Mouse (Mus musculus) neural tube, embryonic 13.5 days (tissue): ENCODE measurements around the gene Rspo1. TPM values are rescaled to one million over a fixed set of nuclear protein-coding genes. Genes with fewer than 3 reads are reported as not detected.

Source experiments
- ATAC-seq: fragments of 200-750 bp; cut with Nextera tagmentation; 2 replicates; pipeline ENCODE4 v1.8.0; 2017; ENCODE audit warnings: low read depth, mild to moderate bottlenecking, moderate TSS enrichment, moderate library complexity
- H3K27ac ChIP-seq: fragments of 300-500 bp; sonication (generic); replicated peaks from 2 replicates; pipeline ENCODE4 v1.5.1; 2015; ENCODE audit warnings: moderate library complexity, mild to moderate bottlenecking, inconsistent platforms
- H3K27me3 ChIP-seq: fragments of 300-500 bp; sonication (generic); 2 replicates; pipeline ENCODE4 v1.6.1; 2015; ENCODE audit warnings: mild to moderate bottlenecking, inconsistent platforms
- H3K36me3 ChIP-seq: fragments of 300-500 bp; sonication (generic); 2 replicates; pipeline ENCODE4 v1.6.1; 2015; ENCODE audit warnings: mild to moderate bottlenecking, inconsistent platforms
- H3K4me1 ChIP-seq: fragments of 300-500 bp; sonication (generic); replicated peaks from 2 replicates; pipeline ENCODE4 v1.6.1; 2015; ENCODE audit warnings: inconsistent platforms
- H3K4me2 ChIP-seq: fragments of 300-500 bp; sonication (generic); 2 replicates; pipeline ENCODE4 v1.6.1; 2015; ENCODE audit warnings: inconsistent platforms, mild to moderate bottlenecking, moderate library complexity
- H3K4me3 ChIP-seq: fragments of 300-500 bp; sonication (generic); 2 replicates; pipeline ENCODE4 v1.5.1; 2015; ENCODE audit warnings: mild to moderate bottlenecking, inconsistent platforms
- H3K9ac ChIP-seq: fragments of 300-500 bp; sonication (generic); 2 replicates; pipeline ENCODE4 v1.6.1; 2015; ENCODE audit warnings: moderate library complexity, mild to moderate bottlenecking, inconsistent platforms
- H3K9me3 ChIP-seq: fragments of 300-500 bp; sonication (generic); 2 replicates; pipeline ENCODE4 v1.6.1; 2016; ENCODE audit warnings: inconsistent platforms
- WGBS: fragments of 180-500 bp; shearing (Covaris S2); methylation state at CpG from one replicate; pipeline ENCODE4 v1.1.7; 2015; 5-methylcytosine and 5-hydroxymethylcytosine counted together
- polyA plus RNA-seq: library from polyadenylated mRNA; unstranded; fragments of >200 nt; fragmentation: Nextera tagmentation; extraction: Ambion mirVana; gene quantifications from 2 replicates; pipeline ENCODE4 v1.2.1, GENCODE M21; 2015

Gene Rspo1
- polyA plus RNA-seq, 1 experiment from 2014 or later: 1.5 TPM

DNA sequence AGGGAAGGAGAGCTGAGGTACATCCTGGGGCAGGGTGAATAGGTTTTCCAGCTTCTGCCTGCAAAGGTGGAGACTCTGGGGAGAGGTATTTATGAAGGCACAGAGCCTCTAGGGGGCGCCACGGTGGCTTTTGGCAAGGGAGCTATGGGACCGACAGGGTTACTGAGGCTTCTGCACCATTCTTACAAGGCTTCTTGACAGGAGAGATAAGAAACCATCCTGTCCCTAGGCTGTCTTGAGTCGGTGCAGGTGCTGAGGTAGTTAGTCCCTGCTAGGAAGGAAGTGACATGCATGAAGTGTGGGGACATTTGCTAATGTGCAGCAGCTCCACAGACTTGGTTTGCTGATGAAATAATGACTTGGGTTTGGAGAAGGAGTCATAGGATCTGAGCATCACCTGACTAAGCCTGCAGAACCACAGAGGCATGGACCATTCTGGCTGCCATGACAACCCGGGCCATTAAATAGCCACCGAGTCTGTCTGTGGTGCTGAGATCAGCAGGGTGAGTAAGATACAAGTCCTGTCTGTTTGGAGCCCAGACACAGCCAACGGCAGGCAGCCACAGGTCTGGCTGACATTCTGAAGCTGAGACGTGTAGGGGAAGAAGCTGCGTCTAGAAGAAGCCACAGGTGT is 2.2 kb upstream of the Rspo1 start:
- no peak overlapping the region for H3K27ac ChIP-seq
- peaks cover 38% of the 10 kb centered on the region for H3K4me1 ChIP-seq
- H3K27me3 ChIP-seq: peaks cover 85% of the 10 kb centered on the region
- H3K9ac ChIP-seq: no peak overlapping the region
- H3K4me2 ChIP-seq: no peak overlapping the region
- no peak overlapping the region for H3K4me3 ChIP-seq
- H3K36me3 ChIP-seq: no peaks in the 10 kb centered on the region
- WGBS: 18% methylated on average over 9 of the region's 9 CpGs
- ATAC-seq: no peak
- no peaks in the 10 kb centered on the region for H3K9me3 ChIP-seq

DNA sequence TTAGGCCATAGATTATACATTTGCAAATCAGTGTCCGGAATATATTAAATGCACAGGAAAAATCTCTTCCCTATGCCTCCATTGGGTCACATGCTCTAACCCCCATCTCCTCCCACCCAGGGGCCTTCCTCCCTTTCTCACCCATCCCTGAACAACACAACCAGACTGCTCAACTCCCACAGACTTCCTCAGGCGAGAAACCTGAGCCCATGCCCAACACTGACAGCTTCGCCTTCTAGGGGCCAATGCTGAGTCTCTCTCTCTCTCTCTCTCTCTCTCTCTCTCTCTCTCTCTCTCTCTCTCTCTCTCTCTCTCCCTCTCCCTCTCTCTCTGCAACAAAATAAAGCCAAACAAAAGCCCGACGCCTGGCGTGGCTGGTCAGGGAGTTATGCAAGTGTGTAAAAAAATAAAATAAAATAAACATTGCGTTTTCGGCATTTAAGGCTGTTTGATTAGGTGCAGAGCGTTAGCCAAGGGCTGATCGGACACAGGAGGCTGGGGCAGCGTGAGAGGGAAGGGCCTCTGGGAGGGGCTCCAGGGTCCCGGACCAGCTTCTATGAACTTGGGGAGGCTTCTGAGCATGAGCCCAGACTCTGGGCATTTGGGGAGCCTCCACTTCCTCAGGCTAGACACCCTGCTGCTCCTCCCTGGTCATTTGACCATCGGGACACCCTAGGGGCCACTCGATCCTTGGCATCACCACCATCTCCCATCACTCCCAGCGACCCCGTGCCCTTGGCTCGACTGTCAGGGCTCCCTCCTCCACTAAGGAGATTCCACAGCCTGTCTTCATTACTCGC is 1.2 kb upstream of the Rspo1 start:
- H3K27me3 ChIP-seq: peaks cover 89% of the 10 kb centered on the region
- H3K4me1 ChIP-seq: peaks cover 37% of the 10 kb centered on the region
- ATAC-seq: no peak
- no peaks in the 10 kb centered on the region for H3K9me3 ChIP-seq
- H3K9ac ChIP-seq: no peak overlapping the region
- no peak overlapping the region for H3K4me2 ChIP-seq
- H3K27ac ChIP-seq: no peak overlapping the region
- H3K36me3 ChIP-seq: no peaks in the 10 kb centered on the region
- WGBS: 10% methylated on average over 18 of the region's 18 CpGs
- H3K4me3 ChIP-seq: no peak overlapping the region

DNA sequence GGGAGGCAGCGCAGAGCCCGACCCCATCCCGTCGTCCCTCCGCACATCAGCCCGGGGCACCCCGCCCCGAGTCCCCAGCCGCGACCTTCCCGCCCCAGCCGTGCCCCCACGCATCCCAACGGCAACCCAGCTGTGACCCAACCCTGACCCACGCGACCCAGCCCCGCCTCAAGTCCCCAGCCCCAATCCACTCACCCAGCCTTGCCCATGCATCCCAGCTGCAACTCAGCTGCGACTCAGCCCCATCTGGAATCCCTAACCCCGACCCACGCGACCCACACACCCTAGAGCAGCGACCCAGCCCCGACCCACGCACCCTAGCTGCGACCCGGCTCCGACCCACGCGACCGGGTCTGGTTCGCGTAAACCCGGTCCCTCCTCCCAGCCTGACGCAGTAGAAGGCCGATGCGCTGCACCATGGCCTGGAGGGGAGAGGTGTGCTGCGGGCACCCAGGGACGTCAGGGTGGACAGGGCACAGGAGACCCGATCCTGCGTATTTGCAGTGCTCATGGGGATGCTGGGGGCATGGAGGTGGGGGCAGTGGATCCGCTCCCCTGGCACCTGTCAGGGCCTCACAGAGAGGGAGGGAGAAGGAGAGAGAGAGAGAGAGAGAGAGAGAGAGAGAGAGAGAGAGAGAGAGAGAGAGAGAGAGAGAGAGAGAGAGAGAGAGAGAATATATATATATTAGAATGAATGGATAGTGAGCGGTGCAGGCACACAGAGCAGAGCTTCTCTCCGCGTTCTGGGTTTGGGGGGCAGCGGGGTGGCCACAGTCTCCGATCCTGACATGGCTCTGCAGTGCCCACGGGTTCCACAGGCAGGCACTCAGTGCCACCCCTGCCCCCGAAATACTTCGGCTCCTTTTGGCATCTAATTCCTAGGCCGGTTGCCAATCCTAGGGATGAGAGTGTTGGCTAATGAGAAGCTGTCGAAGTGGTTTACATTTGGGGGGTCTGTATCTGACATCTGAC is 795 bp downstream of the Rspo1 start:
- peak overlapping the region; percentile 55 for H3K4me2 ChIP-seq
- peak overlapping the region; percentile 58 for H3K9ac ChIP-seq
- 2% methylated on average over 51 of the region's 51 CpGs for WGBS

DNA sequence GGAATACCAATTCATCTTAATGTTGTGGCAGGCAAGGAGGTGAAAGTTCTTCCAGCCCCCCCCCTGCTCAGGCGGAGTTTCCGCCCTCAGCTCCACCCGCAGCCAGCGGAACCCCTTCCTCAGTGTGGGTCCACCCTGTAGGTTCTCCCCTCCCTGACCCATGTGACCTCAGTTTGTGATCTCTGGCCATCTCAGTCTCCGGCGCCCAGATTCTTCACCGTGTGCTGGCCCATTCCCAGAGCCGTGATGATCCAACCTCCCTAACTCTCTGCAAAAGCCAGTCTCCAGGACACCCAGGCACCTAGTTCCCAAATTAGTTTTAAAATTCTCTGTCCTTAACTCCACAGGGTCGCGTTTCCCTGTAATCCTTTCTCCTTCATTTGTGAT is 1.5 kb downstream of the Rspo1 start:
- 5% methylated on average over 10 of the region's 10 CpGs for WGBS

More for the DNA sequence above, 795 bp downstream of the Rspo1 start:
- Histone ChIP-seq H3K27me3 (peaks cover 99% of the 10 kb centered on the region), H3K27ac (no peak overlapping the region), H3K4me1 (peaks cover 40% of the 10 kb centered on the region), H3K4me3 (peak overlapping the region; percentile 36), H3K36me3 (no peaks in the 10 kb centered on the region), H3K9me3 (no peaks in the 10 kb centered on the region)
- ATAC-seq: no peak

GRCm38 (mm10) chr4:124988382-124988781 is 2.2 kb downstream of the Rspo1 start:
- Histone ChIP-seq H3K4me1 (peaks cover 40% of the 10 kb centered on the region), H3K4me3 (no peak overlapping the region), H3K9ac (no peak overlapping the region), H3K9me3 (no peaks in the 10 kb centered on the region), H3K4me2 (peak overlapping the region; percentile 13; the same call in 1 of the 2 replicates), H3K36me3 (no peaks in the 10 kb centered on the region), H3K27ac (no peak overlapping the region), H3K27me3 (peaks cover 85% of the 10 kb centered on the region)
- no peak for ATAC-seq
- WGBS: 23% methylated on average over 9 of the region's 9 CpGs

More for the DNA sequence above, 1.5 kb downstream of the Rspo1 start:
- H3K9ac ChIP-seq: no peak overlapping the region
- H3K27me3 ChIP-seq: peaks cover 92% of the 10 kb centered on the region
- no peak overlapping the region for H3K4me2 ChIP-seq
- H3K36me3 ChIP-seq: no peaks in the 10 kb centered on the region
- no peaks in the 10 kb centered on the region for H3K9me3 ChIP-seq
- H3K4me1 ChIP-seq: peaks cover 40% of the 10 kb centered on the region
- H3K4me3 ChIP-seq: no peak overlapping the region
- no peak overlapping the region for H3K27ac ChIP-seq
- 0 out of 2 replicates have a peak, but pooled peaks have one; percentile 19 for ATAC-seq

DNA sequence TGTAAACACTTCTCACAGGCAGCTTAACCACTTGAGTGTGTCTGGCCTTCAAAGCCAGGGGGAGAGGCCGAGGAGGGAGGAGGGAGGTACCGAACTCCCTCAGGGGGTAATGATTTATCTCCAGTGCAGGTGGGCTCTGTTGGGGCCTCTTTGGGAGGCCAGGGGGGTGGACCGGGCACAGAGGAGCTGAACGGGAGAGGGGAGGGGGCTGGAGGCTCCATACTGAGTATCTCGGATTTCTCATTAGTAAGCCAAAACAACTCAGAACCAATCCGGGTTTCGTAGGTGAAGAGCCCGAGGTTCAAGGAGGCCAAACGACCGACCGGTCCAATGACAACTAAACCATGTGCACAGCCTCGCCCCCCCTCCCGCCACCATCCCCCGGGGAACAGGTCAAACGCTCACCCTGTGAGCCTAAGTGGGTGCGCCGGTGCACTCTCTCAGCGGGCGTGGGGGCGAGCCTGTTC is 3.6 kb downstream of the Rspo1 start:
- Histone ChIP-seq H3K9ac (0 out of 2 replicates have a peak overlapping the region, but pooled peaks have one; percentile 36), H3K4me1 (peaks cover 35% of the 10 kb centered on the region), H3K4me2 (peak overlapping the region; percentile 9; the same call in 1 of the 2 replicates), H3K27me3 (peaks cover 71% of the 10 kb centered on the region), H3K4me3 (no peak overlapping the region), H3K36me3 (no peaks in the 10 kb centered on the region), H3K27ac (no peak overlapping the region), H3K9me3 (no peaks in the 10 kb centered on the region)
- no peak; the same call in 1 of the 2 replicates for ATAC-seq
- 2% methylated on average over 20 of the region's 20 CpGs for WGBS

- Histone ChIP-seq H3K4me3 (no peak overlapping the region), H3K9me3 (no peaks in the 10 kb centered on the region), H3K9ac (0 out of 2 replicates have a peak overlapping the region, but pooled peaks have one; percentile 36), H3K4me2 (peak overlapping the region; percentile 9; the same call in 1 of the 2 replicates), H3K36me3 (no peaks in the 10 kb centered on the region), H3K4me1 (peaks cover 33% of the 10 kb centered on the region), H3K27ac (no peak overlapping the region), H3K27me3 (peaks cover 66% of the 10 kb centered on the region)
- 3% methylated on average over 7 of the region's 7 CpGs for whole genome bisulfite sequencing
- ATAC-seq: no peak
Observed at GRCm38 (mm10) chr4:124990325-124990724, 4.1 kb downstream of the Rspo1 start.

DNA sequence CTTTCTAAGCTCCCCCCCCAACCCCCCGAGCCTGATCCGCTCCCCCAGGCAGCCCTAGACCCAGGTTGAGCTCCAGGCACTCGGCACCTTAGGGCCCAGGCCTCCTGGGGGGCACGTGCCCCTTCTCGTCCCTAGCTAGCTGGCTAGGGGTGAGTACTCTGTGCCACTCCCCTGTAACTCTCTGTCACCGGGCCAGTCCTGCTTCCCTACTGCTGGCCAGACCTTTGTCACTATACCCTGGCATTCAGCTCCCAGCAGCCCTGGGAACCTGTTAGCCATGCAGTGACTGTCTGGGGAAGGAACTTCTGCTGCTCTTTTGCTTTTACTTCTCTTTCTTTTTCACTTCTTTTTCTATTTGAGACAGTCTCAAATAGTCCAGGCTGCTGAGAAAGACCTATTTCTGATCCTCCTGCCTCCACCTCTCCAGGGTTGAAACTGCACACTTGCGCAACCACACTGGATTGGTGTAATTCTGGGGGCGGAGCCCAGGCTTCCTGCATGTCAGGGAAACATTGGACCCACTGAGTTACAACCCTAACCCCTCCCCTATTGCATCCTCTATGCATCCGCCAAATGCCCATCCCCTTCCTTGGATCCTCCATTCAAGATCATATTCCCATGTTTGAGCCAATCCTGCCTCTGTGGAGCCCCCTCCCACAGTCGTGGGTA is 11.4 kb downstream of the Rspo1 start:
- Histone ChIP-seq H3K9me3 (no peaks in the 10 kb centered on the region), H3K4me1 (no peaks in the 10 kb centered on the region), H3K4me3 (no peak overlapping the region), H3K27ac (no peak overlapping the region), H3K27me3 (no peaks in the 10 kb centered on the region), H3K36me3 (no peaks in the 10 kb centered on the region), H3K4me2 (no peak overlapping the region), H3K9ac (no peak overlapping the region)
- ATAC-seq: no peak
- WGBS: 78% methylated on average over 10 of the region's 10 CpGs

- Histone ChIP-seq H3K36me3 (no peaks in the 10 kb centered on the region), H3K4me2 (no peak overlapping the region), H3K9me3 (no peaks in the 10 kb centered on the region), H3K27ac (no peak overlapping the region), H3K27me3 (peaks cover under 1% of the 10 kb centered on the region; the same call in 1 of the 2 replicates), H3K9ac (no peak overlapping the region), H3K4me1 (no peaks in the 10 kb centered on the region), H3K4me3 (no peak overlapping the region)
- no peak for ATAC-seq
- 81% methylated on average over 3 of the region's 3 CpGs for WGBS
Observed at GRCm38 (mm10) chr4:124999548-124999947, 13.3 kb downstream of the Rspo1 start.

DNA sequence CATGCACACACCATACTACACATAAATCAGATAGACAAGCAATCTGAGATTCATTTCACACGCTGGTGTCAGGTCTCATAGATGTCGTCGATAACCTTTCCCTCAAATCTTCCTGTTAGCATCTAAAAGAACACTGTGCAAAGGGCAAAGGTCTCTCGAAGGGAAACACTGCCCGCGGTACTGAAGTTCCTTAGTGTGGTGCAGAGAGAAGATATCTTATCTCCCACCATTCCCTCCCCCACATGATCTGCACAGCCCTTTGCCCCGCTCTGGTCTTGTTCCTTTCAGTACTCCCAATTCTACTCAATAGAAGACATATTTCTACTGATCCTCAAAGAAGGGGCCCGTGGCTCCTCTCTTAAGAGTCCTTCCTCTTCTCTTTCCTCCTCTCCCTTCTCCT is 16.7 kb downstream of the Rspo1 start:
- peaks cover 31% of the 10 kb centered on the region for H3K27me3 ChIP-seq
- H3K36me3 ChIP-seq: no peaks in the 10 kb centered on the region
- 84% methylated on average over 8 of the region's 8 CpGs for WGBS
- H3K9me3 ChIP-seq: no peaks in the 10 kb centered on the region
- H3K27ac ChIP-seq: no peak overlapping the region
- no peak overlapping the region for H3K4me3 ChIP-seq
- H3K4me2 ChIP-seq: no peak overlapping the region
- H3K9ac ChIP-seq: no peak overlapping the region
- H3K4me1 ChIP-seq: 0 out of 2 replicates have a peak, but pooled peaks cover 3% of the 10 kb centered on the region
- no peak for ATAC-seq

GRCm38 (mm10) chr4:125004886-125005285 is 18.7 kb downstream of the Rspo1 start:
- Histone ChIP-seq H3K9me3 (no peaks in the 10 kb centered on the region), H3K4me3 (no peak overlapping the region), H3K27me3 (peaks cover 31% of the 10 kb centered on the region), H3K4me1 (0 out of 2 replicates have a peak, but pooled peaks cover 3% of the 10 kb centered on the region), H3K27ac (no peak overlapping the region), H3K4me2 (no peak overlapping the region), H3K36me3 (no peaks in the 10 kb centered on the region), H3K9ac (no peak overlapping the region)
- ATAC-seq: no peak
- 49% methylated on average over 12 of the region's 12 CpGs for WGBS
